Mouse (Mus musculus): ENCODE results near the gene Olfr628. TPM values are rescaled to one million over a fixed set of nuclear protein-coding genes. Genes with fewer than 3 reads are reported as not detected.

Olfr628 gene
- total and polyA plus RNA-seq, 3 experiments, result not detected

DNA sequence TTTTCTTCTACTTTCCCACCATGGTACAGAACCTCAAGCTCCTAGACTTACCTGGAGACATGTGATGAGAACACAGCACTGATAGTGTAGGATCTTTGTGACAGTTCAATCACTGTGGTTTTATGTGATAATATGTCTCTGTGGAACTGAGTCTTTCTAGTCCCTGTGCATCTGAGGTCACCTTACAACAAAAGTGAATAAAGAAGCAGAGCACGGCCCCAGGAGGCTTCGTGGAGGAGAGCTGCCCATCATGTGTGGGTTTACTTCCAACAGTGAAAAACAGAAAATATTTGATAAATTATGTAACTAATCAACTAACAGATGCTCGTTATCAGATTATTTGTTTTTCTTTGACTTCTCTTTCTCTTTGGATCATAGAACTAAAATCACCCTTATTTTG, 49.4 kb downstream of the Olfr628 start, which contains the start of gene Olfr68:
Gene Olfr68 (minus strand): TSS at position 101 of the 400 bp plus-strand sequence.
- Histone ChIP-seq H3K9ac (ENCODE audit: control insufficient read depth, low read depth, low read length, poor library complexity, severe bottlenecking) (no peak within 1 kb of the TSS), H3K4me3 (ENCODE audit: control insufficient read depth in 1 of 2, insufficient read depth in 1 of 2, low read depth in 2 of 2, low read length in 2 of 2) (no peak within 1 kb of the TSS), H3K4me1 (ENCODE audit: control insufficient read depth in 1 of 2, insufficient read depth in 2 of 2, low read length in 2 of 2) (no peaks in the 10 kb centered on the region), H3K27ac (ENCODE audit: control insufficient read depth, low read depth, low read length) (no peak within 1 kb of the TSS), H3K36me3 (ENCODE audit: control insufficient read depth in 1 of 2, insufficient read depth in 2 of 2, low read length in 2 of 2) (no peaks in the 10 kb centered on the region), H3K27me3 (ENCODE audit: control insufficient read depth in 1 of 2, insufficient read depth in 2 of 2, low read length in 2 of 2) (peaks cover 2 to 6% of the 10 kb centered on the region in 2 experiments; a peak in 3 of 4 replicates), H3K9me3 (replicated peaks; ENCODE audit: insufficient read depth, low read length) (no peaks in the 10 kb centered on the region), H3K79me2 (ENCODE audit: control insufficient read depth, insufficient read depth, low read length, poor library complexity) (no peaks in the 10 kb centered on the region)
- no peak for DNase-seq (ENCODE audit: low read depth, low spot score)
- no peak for TF ChIP-seq BHLHE40 (IDR thresholded peaks at IDR 0.05; ENCODE audit: borderline replicate concordance, low read depth, low read length)
- TF ChIP-seq POLR2AphosphoS2 (IDR thresholded peaks at IDR 0.05; ENCODE audit: low read length), result no peak
- TF ChIP-seq ZNF384 (IDR thresholded peaks at IDR 0.05; ENCODE audit: low read depth, low read length), result no peak
- no peak for TF ChIP-seq CTCF (IDR thresholded peaks at IDR 0.05 in 2 of 3, conservative IDR thresholded peaks at IDR 0.05 in 1 of 3; ENCODE audit: control insufficient read depth in 1 of 3, insufficient read depth in 1 of 3, low read depth in 2 of 3, low read length in 3 of 3, poor library complexity in 1 of 3, severe bottlenecking in 1 of 3)
- TF ChIP-seq KAT2A (conservative IDR thresholded peaks at IDR 0.05; ENCODE audit: low read depth, low read length), result no peak
- no peak for TF ChIP-seq HCFC1 (IDR thresholded peaks at IDR 0.05; ENCODE audit: low read depth, low read length)
- no peak for TF ChIP-seq NELFE (IDR thresholded peaks at IDR 0.05; ENCODE audit: low read depth, low read length)
- TF ChIP-seq RAD21 (IDR thresholded peaks at IDR 0.05; ENCODE audit: low read depth, low read length), result no peak
- no peak for TF ChIP-seq POLR2AphosphoS5 (IDR thresholded peaks at IDR 0.05; ENCODE audit: borderline replicate concordance, low read depth, low read length)

Other genes with a start within 250 kb of the Olfr628 start
Only the 30 nearest of the 33 such genes appear.
- gene Olfr611, start 209.5 kb upstream of the Olfr628 start, total RNA-seq (2012; rRNA removed), result not detected in 2 replicates
- gene Olfr611, start 209.5 kb upstream of the Olfr628 start, polyA plus RNA-seq (2012; ENCODE audit: insufficient read depth in 1 of 2, insufficient read length in 2 of 2, low read depth in 1 of 2, low replicate concordance in 2 of 2, missing spikeins in 1 of 2), result not detected
- not detected in 2 replicates for gene Olfr612, start 187.7 kb upstream of the Olfr628 start, total RNA-seq (2012; rRNA removed)
- gene Olfr612, start 187.7 kb upstream of the Olfr628 start, polyA plus RNA-seq (2012; ENCODE audit: insufficient read depth in 1 of 2, insufficient read length in 2 of 2, low read depth in 1 of 2, low replicate concordance in 2 of 2, missing spikeins in 1 of 2), result not detected
- gene Olfr613, start 182.3 kb upstream of the Olfr628 start, total RNA-seq (2012; rRNA removed), result not detected in 2 replicates
- gene Olfr613, start 182.3 kb upstream of the Olfr628 start, polyA plus RNA-seq (2012; ENCODE audit: insufficient read depth in 1 of 2, insufficient read length in 2 of 2, low read depth in 1 of 2, low replicate concordance in 2 of 2, missing spikeins in 1 of 2), result not detected
- gene Olfr615, start 174.3 kb upstream of the Olfr628 start, total RNA-seq (2012; rRNA removed), result not detected in 2 replicates
- gene Olfr615, start 174.3 kb upstream of the Olfr628 start, polyA plus RNA-seq (2012; ENCODE audit: insufficient read depth in 1 of 2, insufficient read length in 2 of 2, low read depth in 1 of 2, low replicate concordance in 2 of 2, missing spikeins in 1 of 2), result not detected
- not detected in 2 replicates for gene Olfr616, start 161.2 kb upstream of the Olfr628 start, total RNA-seq (2012; rRNA removed)
- not detected for gene Olfr616, start 161.2 kb upstream of the Olfr628 start, polyA plus RNA-seq (2012; ENCODE audit: insufficient read depth in 1 of 2, insufficient read length in 2 of 2, low read depth in 1 of 2, low replicate concordance in 2 of 2, missing spikeins in 1 of 2)
- gene Olfr617, start 157.3 kb upstream of the Olfr628 start, total RNA-seq (2012; rRNA removed), result not detected in 2 replicates
- not detected for gene Olfr617, start 157.3 kb upstream of the Olfr628 start, polyA plus RNA-seq (2012; ENCODE audit: insufficient read depth in 1 of 2, insufficient read length in 2 of 2, low read depth in 1 of 2, low replicate concordance in 2 of 2, missing spikeins in 1 of 2)
- gene Olfr618, start 140.3 kb upstream of the Olfr628 start, total RNA-seq (2012; rRNA removed), result not detected in 2 replicates
- gene Olfr618, start 140.3 kb upstream of the Olfr628 start, polyA plus RNA-seq (2012; ENCODE audit: insufficient read depth in 1 of 2, insufficient read length in 2 of 2, low read depth in 1 of 2, low replicate concordance in 2 of 2, missing spikeins in 1 of 2), result not detected
- gene Olfr619, start 129.8 kb upstream of the Olfr628 start, total RNA-seq (2012; rRNA removed), result not detected in 2 replicates
- not detected for gene Olfr619, start 129.8 kb upstream of the Olfr628 start, polyA plus RNA-seq (2012; ENCODE audit: insufficient read depth in 1 of 2, insufficient read length in 2 of 2, low read depth in 1 of 2, low replicate concordance in 2 of 2, missing spikeins in 1 of 2)
- not detected in 2 replicates for gene Olfr620, start 117.8 kb upstream of the Olfr628 start, total RNA-seq (2012; rRNA removed)
- under 1 TPM in 1 of 2 experiments, not detected in 1; 0.03 TPM for gene Olfr620, start 117.8 kb upstream of the Olfr628 start, polyA plus RNA-seq (2012; ENCODE audit: insufficient read depth in 1 of 2, insufficient read length in 2 of 2, low read depth in 1 of 2, low replicate concordance in 2 of 2, missing spikeins in 1 of 2)
- not detected in 2 replicates for gene Olfr622, start 87.7 kb upstream of the Olfr628 start, total RNA-seq (2012; rRNA removed)
- not detected for gene Olfr622, start 87.7 kb upstream of the Olfr628 start, polyA plus RNA-seq (2012; ENCODE audit: insufficient read depth in 1 of 2, insufficient read length in 2 of 2, low read depth in 1 of 2, low replicate concordance in 2 of 2, missing spikeins in 1 of 2)
- not detected in 2 replicates for gene Olfr623, start 66.7 kb upstream of the Olfr628 start, total RNA-seq (2012; rRNA removed)
- not detected for gene Olfr623, start 66.7 kb upstream of the Olfr628 start, polyA plus RNA-seq (2012; ENCODE audit: insufficient read depth in 1 of 2, insufficient read length in 2 of 2, low read depth in 1 of 2, low replicate concordance in 2 of 2, missing spikeins in 1 of 2)
- gene Olfr624, start 59.2 kb upstream of the Olfr628 start, total RNA-seq (2012; rRNA removed), result under 0.01 TPM in 1 of 2 replicates, not detected in the other
- under 1 TPM in 1 of 2 experiments, not detected in 1; 0.04 TPM for gene Olfr624, start 59.2 kb upstream of the Olfr628 start, polyA plus RNA-seq (2012; ENCODE audit: insufficient read depth in 1 of 2, insufficient read length in 2 of 2, low read depth in 1 of 2, low replicate concordance in 2 of 2, missing spikeins in 1 of 2)
- not detected in 2 replicates for gene Olfr625-ps1, start 47.7 kb upstream of the Olfr628 start, total RNA-seq (2012; rRNA removed)
- gene Olfr625-ps1, start 47.7 kb upstream of the Olfr628 start, polyA plus RNA-seq (2012; ENCODE audit: insufficient read depth in 1 of 2, insufficient read length in 2 of 2, low read depth in 1 of 2, low replicate concordance in 2 of 2, missing spikeins in 1 of 2), result not detected
- gene Olfr243, start 15.7 kb upstream of the Olfr628 start, total RNA-seq (2012; rRNA removed), result not detected in 2 replicates
- gene Olfr243, start 15.7 kb upstream of the Olfr628 start, polyA plus RNA-seq (2012; ENCODE audit: insufficient read depth in 1 of 2, insufficient read length in 2 of 2, low read depth in 1 of 2, low replicate concordance in 2 of 2, missing spikeins in 1 of 2), result not detected
- gene Olfr629, start 14.6 kb downstream of the Olfr628 start, total RNA-seq (2012; rRNA removed), result not detected in 2 replicates
- gene Olfr629, start 14.6 kb downstream of the Olfr628 start, polyA plus RNA-seq (2012; ENCODE audit: insufficient read depth in 1 of 2, insufficient read length in 2 of 2, low read depth in 1 of 2, low replicate concordance in 2 of 2, missing spikeins in 1 of 2), result not detected
- gene Olfr630, start 27.0 kb downstream of the Olfr628 start, total RNA-seq (2012; rRNA removed), result not detected in 2 replicates
- not detected for gene Olfr630, start 27.0 kb downstream of the Olfr628 start, polyA plus RNA-seq (2012; ENCODE audit: insufficient read depth in 1 of 2, insufficient read length in 2 of 2, low read depth in 1 of 2, low replicate concordance in 2 of 2, missing spikeins in 1 of 2)
- gene Olfr69, start 41.2 kb downstream of the Olfr628 start, total RNA-seq (2012; rRNA removed), result not detected in 2 replicates
- not detected for gene Olfr69, start 41.2 kb downstream of the Olfr628 start, polyA plus RNA-seq (2012; ENCODE audit: insufficient read depth in 1 of 2, insufficient read length in 2 of 2, low read depth in 1 of 2, low replicate concordance in 2 of 2, missing spikeins in 1 of 2)
- gene Olfr68, start 49.3 kb downstream of the Olfr628 start, total RNA-seq (2012; rRNA removed), result not detected in 2 replicates
- gene Olfr68, start 49.3 kb downstream of the Olfr628 start, polyA plus RNA-seq (2012; ENCODE audit: insufficient read depth in 1 of 2, insufficient read length in 2 of 2, low read depth in 1 of 2, low replicate concordance in 2 of 2, missing spikeins in 1 of 2), result not detected
- gene Olfr67, start 61.4 kb downstream of the Olfr628 start, total RNA-seq (2012; rRNA removed), result not detected in 2 replicates
- not detected for gene Olfr67, start 61.4 kb downstream of the Olfr628 start, polyA plus RNA-seq (2012; ENCODE audit: insufficient read depth in 1 of 2, insufficient read length in 2 of 2, low read depth in 1 of 2, low replicate concordance in 2 of 2, missing spikeins in 1 of 2)
- 120 and 191 TPM in 2 replicates for gene Hbb-bt, start 83.6 kb downstream of the Olfr628 start, total RNA-seq (2012; rRNA removed)
- gene Hbb-bt, start 83.6 kb downstream of the Olfr628 start, polyA plus RNA-seq (2012; ENCODE audit: insufficient read depth in 1 of 2, insufficient read length in 2 of 2, low read depth in 1 of 2, low replicate concordance in 2 of 2, missing spikeins in 1 of 2), result 100 to 1,000 TPM in 1 of 2 experiments, not detected in 1; 118 TPM
- gene Hbb-bs, start 97.7 kb downstream of the Olfr628 start, total RNA-seq (2012; rRNA removed), result 79.0 and 138 TPM in 2 replicates
- 100 to 1,000 TPM in 1 of 2 experiments, not detected in 1; 208 TPM for gene Hbb-bs, start 97.7 kb downstream of the Olfr628 start, polyA plus RNA-seq (2012; ENCODE audit: insufficient read depth in 1 of 2, insufficient read length in 2 of 2, low read depth in 1 of 2, low replicate concordance in 2 of 2, missing spikeins in 1 of 2)
- gene Hbb-bh2, start 110.1 kb downstream of the Olfr628 start, total RNA-seq (2012; rRNA removed), result not detected in 2 replicates
- gene Hbb-bh2, start 110.1 kb downstream of the Olfr628 start, polyA plus RNA-seq (2012; ENCODE audit: insufficient read depth in 1 of 2, insufficient read length in 2 of 2, low read depth in 1 of 2, low replicate concordance in 2 of 2, missing spikeins in 1 of 2), result not detected
- gene Hbb-bh1, start 112.8 kb downstream of the Olfr628 start, total RNA-seq (2012; rRNA removed), result not detected in 2 replicates
- gene Hbb-bh1, start 112.8 kb downstream of the Olfr628 start, polyA plus RNA-seq (2012; ENCODE audit: insufficient read depth in 1 of 2, insufficient read length in 2 of 2, low read depth in 1 of 2, low replicate concordance in 2 of 2, missing spikeins in 1 of 2), result under 1 TPM in 1 of 2 experiments, not detected in 1; 0.15 TPM
- not detected in 2 replicates for gene Hbb-y, start 122.8 kb downstream of the Olfr628 start, total RNA-seq (2012; rRNA removed)
- under 1 TPM in 1 of 2 experiments, not detected in 1; 0.11 TPM for gene Hbb-y, start 122.8 kb downstream of the Olfr628 start, polyA plus RNA-seq (2012; ENCODE audit: insufficient read depth in 1 of 2, insufficient read length in 2 of 2, low read depth in 1 of 2, low replicate concordance in 2 of 2, missing spikeins in 1 of 2)
- gene Olfr66, start 155.9 kb downstream of the Olfr628 start, total RNA-seq (2012; rRNA removed), result not detected in 2 replicates
- gene Olfr66, start 155.9 kb downstream of the Olfr628 start, polyA plus RNA-seq (2012; ENCODE audit: insufficient read depth in 1 of 2, insufficient read length in 2 of 2, low read depth in 1 of 2, low replicate concordance in 2 of 2, missing spikeins in 1 of 2), result not detected
- not detected in 2 replicates for gene Olfr64, start 164.1 kb downstream of the Olfr628 start, total RNA-seq (2012; rRNA removed)
- not detected for gene Olfr64, start 164.1 kb downstream of the Olfr628 start, polyA plus RNA-seq (2012; ENCODE audit: insufficient read depth in 1 of 2, insufficient read length in 2 of 2, low read depth in 1 of 2, low replicate concordance in 2 of 2, missing spikeins in 1 of 2)
- gene Olfr65, start 173.1 kb downstream of the Olfr628 start, total RNA-seq (2012; rRNA removed), result not detected in 2 replicates
- gene Olfr65, start 173.1 kb downstream of the Olfr628 start, polyA plus RNA-seq (2012; ENCODE audit: insufficient read depth in 1 of 2, insufficient read length in 2 of 2, low read depth in 1 of 2, low replicate concordance in 2 of 2, missing spikeins in 1 of 2), result not detected
- not detected in 2 replicates for gene Olfr631, start 198.5 kb downstream of the Olfr628 start, total RNA-seq (2012; rRNA removed)
- not detected for gene Olfr631, start 198.5 kb downstream of the Olfr628 start, polyA plus RNA-seq (2012; ENCODE audit: insufficient read depth in 1 of 2, insufficient read length in 2 of 2, low read depth in 1 of 2, low replicate concordance in 2 of 2, missing spikeins in 1 of 2)
- gene Olfr632, start 204.0 kb downstream of the Olfr628 start, total RNA-seq (2012; rRNA removed), result not detected in 2 replicates
- not detected for gene Olfr632, start 204.0 kb downstream of the Olfr628 start, polyA plus RNA-seq (2012; ENCODE audit: insufficient read depth in 1 of 2, insufficient read length in 2 of 2, low read depth in 1 of 2, low replicate concordance in 2 of 2, missing spikeins in 1 of 2)
- not detected in 2 replicates for gene Olfr633, start 214.1 kb downstream of the Olfr628 start, total RNA-seq (2012; rRNA removed)
- gene Olfr633, start 214.1 kb downstream of the Olfr628 start, polyA plus RNA-seq (2012; ENCODE audit: insufficient read depth in 1 of 2, insufficient read length in 2 of 2, low read depth in 1 of 2, low replicate concordance in 2 of 2, missing spikeins in 1 of 2), result not detected